Mouse (Mus musculus): ENCODE measurements around the gene Cdh13.

DNA sequence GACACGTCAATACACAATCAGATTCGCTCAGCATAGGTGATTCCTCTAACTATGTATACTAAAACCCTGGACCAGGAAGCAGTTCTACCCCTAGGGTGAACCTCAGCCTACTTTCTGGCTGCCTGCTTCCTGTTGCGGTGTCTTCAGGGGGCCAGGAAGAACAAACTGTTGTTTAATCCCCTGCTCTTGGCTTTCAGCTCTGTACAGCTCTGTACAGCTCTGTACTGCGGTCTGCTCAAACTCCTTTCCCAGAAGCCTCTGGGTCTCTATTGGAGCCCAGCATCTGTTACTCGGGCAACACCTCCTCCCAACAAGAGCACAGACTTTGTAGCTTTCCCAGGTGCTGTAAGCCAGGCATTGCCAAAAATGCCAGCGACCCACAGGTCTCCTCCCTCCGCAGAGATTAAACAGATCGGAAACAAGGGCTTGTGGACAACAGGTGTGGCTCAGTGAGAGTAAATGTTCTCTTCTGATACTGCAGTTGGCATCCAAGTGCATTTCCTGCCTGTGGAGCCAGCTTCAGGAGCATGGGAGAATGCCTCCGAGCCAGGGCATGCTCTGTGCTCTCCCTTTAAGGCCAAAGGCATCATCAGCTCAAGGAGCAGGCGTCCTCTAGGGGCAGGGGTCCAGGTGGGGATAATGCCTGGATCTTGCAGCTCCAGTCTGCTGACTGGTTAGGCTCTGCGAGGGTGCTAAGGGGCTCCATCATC lies 148.4 kb downstream of the Cdh13 start:
- TF ChIP-seq POLR2A (IDR thresholded peaks at IDR 0.05; ENCODE audit: borderline replicate concordance, extremely low read depth, low read depth, low read length) = no peak
- no peak for TF ChIP-seq CTCF (IDR thresholded peaks at IDR 0.05; ENCODE audit: insufficient read depth, low read length)
